Mouse (Mus musculus) WW6 (cell line): ENCODE measurements around the gene Unk.
"Not testable (repeated sequence)": the region's sequence is repeated elsewhere in the genome, so short reads cannot be mapped to it uniquely, and the experiment has no call there.

Experiments used
- DNase-seq: peaks from one replicate; pipeline ENCODE4 v3.0.0-alpha.2; 2013; ENCODE audit warnings: low read depth, low spot score

Unk gene

GRCm38 (mm10) chr11:116087194-116088130, 57.3 kb downstream of the Unk start:
- peak; percentile 80 for DNase-seq

- DNase-seq, result no peak
Observed at GRCm38 (mm10) chr11:116088188-116088587, 58.1 kb downstream of the Unk start.

- no peak for DNase-seq
Observed at GRCm38 (mm10) chr11:116088741-116089394, 58.7 kb downstream of the Unk start.

GRCm38 (mm10) chr11:116089545-116089944, 59.4 kb downstream of the Unk start:
- DNase-seq, result no peak

- DNase-seq, result no peak
Observed at GRCm38 (mm10) chr11:116091591-116091990, 61.5 kb downstream of the Unk start.

- not testable (repeated sequence) for DNase-seq
Observed at GRCm38 (mm10) chr11:116092959-116093358, 62.8 kb downstream of the Unk start.

GRCm38 (mm10) chr11:116093771-116094565, 63.8 kb downstream of the Unk start:
- DNase-seq, result no peak

- DNase-seq, result no peak
Observed at GRCm38 (mm10) chr11:116095573-116095972, 65.5 kb downstream of the Unk start.

- peak; percentile 88 for DNase-seq
Observed at GRCm38 (mm10) chr11:116096213-116097108, 66.3 kb downstream of the Unk start.

GRCm38 (mm10) chr11:116098711-116099460, 68.8 kb downstream of the Unk start:
- DNase-seq, result no peak

- no peak for DNase-seq
Observed at GRCm38 (mm10) chr11:116099462-116099861, 69.3 kb downstream of the Unk start.

GRCm38 (mm10) chr11:116100385-116100784, 70.3 kb downstream of the Unk start:
- DNase-seq, result no peak

- DNase-seq, result no peak
Observed at GRCm38 (mm10) chr11:116100839-116101238, 70.7 kb downstream of the Unk start.

GRCm38 (mm10) chr11:116101931-116102381, 71.8 kb downstream of the Unk start:
- DNase-seq, result no peak

- DNase-seq, result no peak
Observed at GRCm38 (mm10) chr11:116102472-116102871, 72.3 kb downstream of the Unk start.

- no peak for DNase-seq
Observed at GRCm38 (mm10) chr11:116103572-116103971, 73.5 kb downstream of the Unk start.

- no peak for DNase-seq
Observed at GRCm38 (mm10) chr11:116104006-116104646, 74.0 kb downstream of the Unk start.

- no peak for DNase-seq
Observed at GRCm38 (mm10) chr11:116105065-116105464, 74.9 kb downstream of the Unk start.

- no peak for DNase-seq
Observed at GRCm38 (mm10) chr11:116106154-116106962, 76.2 kb downstream of the Unk start.
